Mouse (Mus musculus): ENCODE data around the gene Kiss1r.

Kiss1r gene

GRCm38 (mm10) chr10:79940749-79941148, 24.0 kb downstream of the Kiss1r start:
- DNase-seq (ENCODE audit: low read depth), result no peak

DNA sequence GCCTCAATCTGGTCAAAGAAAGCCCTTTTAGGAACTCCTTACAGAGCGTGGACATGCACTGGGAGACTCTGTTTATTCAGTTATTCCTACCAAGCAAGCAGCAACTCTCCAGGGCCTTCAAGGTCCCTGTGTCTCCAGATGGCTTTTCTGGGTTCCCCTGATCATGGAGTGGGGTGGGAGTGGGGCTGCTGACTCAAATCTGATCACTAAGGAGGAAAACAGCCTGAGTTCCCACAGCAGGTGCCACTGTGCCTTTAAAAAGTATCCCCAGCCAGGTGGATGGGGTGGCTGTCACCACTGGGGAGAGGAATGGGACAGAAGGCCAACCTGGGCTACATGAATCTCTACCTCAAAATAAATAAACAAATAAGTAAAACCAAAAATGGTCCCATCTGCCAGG, 26.2 kb downstream of the Kiss1r start:
- no peak for DNase-seq (ENCODE audit: low read depth)

GRCm38 (mm10) chr10:79943471-79943901, 26.7 kb downstream of the Kiss1r start:
- DNase-seq (ENCODE audit: low read depth), result no peak

DNA sequence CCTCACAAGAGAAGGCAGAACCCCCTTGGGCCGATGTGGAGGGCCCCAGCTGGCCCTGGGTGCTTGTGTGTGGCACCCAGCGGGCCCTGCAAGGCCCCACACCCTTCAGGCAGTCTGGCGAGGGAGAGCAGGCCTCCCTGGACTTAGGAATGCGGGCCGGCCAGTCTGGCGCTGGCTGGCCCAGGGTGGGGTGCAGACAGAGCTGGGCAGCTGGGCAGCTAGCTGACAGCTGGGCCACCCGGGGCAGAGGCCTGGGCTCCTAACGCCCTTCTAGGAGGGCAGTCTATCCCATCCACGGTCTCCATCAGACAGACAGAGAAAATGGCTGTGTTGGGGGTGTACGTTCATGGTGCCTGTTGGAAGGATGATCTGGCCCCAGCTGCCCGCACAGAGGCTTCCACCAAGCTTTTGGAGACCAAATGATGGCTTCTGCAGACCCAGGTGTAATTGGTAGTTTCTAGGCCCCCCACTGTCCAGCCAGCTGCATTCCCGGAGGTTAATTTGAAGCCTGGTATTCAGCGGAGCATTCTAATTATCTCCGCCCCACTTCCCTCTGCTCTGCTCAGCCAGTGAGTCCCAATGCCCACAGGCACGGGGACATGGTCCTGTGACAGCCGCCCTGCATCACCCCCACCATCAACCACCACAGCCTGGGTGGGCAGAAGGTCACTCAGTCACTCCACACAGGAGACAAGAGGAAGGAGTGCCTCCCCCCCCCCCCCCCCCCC, 28.9 kb downstream of the Kiss1r start:
- no peak for DNase-seq (ENCODE audit: low read depth)

DNA sequence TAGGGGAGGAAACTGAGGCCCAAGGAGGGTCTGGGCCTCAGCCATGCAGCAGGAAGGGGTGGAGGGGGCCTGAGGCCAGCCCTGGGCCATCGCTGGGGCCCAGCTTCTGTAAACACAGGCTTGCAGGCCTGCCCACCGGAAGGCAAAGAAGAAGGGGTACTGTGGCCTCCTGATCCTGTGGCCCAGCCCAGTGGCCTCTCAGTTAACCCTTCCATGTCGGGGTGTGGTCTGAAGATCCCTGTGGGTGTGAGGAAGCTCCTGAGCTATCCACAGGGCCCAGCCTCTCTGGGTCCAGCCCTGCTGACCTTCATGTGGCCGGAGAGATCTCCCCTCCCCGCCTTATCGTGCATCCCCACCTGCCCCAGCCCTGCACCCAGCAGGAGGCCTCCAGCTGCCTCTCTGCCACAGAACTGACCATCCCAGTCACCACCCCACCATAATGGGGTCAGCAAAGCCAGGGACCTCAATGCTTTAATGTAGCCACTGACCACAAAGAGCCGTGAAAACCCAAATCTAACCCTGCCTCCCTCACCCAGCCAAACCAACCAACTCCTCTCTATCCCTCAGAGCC, 30.1 kb downstream of the Kiss1r start:
- DNase-seq (ENCODE audit: low read depth), result no peak

GRCm38 (mm10) chr10:79947502-79947901, 30.7 kb downstream of the Kiss1r start:
- no peak for DNase-seq (ENCODE audit: low read depth)

DNA sequence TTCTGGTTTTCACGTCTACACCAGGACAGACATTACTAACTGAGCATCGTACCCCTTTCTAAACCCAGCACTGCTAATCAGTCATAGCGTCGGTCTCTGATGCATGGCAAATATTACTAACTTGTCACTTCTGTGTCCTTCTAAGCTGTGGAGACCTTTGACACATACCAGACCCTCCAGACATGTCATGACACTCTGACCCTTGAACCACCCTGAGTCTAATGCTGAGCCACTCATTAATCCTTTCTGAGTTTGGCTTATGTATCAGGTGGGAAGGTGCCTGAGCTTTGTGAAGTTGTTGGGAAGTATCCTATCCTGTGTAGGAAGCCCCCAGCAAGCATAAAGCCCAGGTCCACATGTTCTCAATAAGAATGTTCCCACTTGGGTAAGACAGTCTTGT, 33.1 kb downstream of the Kiss1r start:
- no peak for DNase-seq (ENCODE audit: low read depth)

DNA sequence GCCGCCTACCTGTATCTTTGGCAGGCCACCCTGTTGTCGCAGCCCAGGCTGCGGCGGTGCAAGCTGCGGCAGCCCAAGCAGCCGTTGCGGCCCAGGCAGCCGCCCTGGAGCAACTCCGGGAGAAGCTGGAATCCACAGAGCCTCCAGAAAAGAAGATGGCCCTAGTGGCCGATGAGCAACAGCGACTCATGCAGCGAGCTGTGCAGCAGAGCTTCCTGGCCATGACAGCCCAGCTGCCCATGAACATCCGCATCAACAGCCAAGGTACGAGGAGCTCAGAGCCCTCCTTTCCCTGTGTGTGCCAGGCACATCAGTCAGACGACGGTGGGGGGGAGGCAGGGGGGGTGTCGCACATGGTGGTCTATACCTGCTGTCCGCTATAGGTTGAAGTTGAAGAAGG, 33.9 kb downstream of the Kiss1r start:
- DNase-seq (ENCODE audit: low read depth), result no peak

- DNase-seq (ENCODE audit: low read depth), result peak; percentile 57
These were observed 37.2 kb downstream of the Kiss1r start for GRCm38 (mm10) chr10:79953946-79954345.

- no peak for DNase-seq (ENCODE audit: low read depth)
These were observed 38.9 kb downstream of the Kiss1r start for GRCm38 (mm10) chr10:79955691-79956090.

GRCm38 (mm10) chr10:79956643-79957154, 39.9 kb downstream of the Kiss1r start:
- no peak for DNase-seq (ENCODE audit: low read depth)

- peak; percentile 81 for DNase-seq (ENCODE audit: low read depth)
These were observed 41.5 kb downstream of the Kiss1r start for GRCm38 (mm10) chr10:79958140-79958816.

GRCm38 (mm10) chr10:79959412-79959811, 42.6 kb downstream of the Kiss1r start:
- peak; percentile 63 for DNase-seq (ENCODE audit: low read depth)

- DNase-seq (ENCODE audit: low read depth), result peak; percentile 100
These were observed 43.3 kb downstream of the Kiss1r start, which contains the start of gene Wdr18 for GRCm38 (mm10) chr10:79959847-79960601. Gene Wdr18 (plus strand): TSS chr10:79960152.

DNA sequence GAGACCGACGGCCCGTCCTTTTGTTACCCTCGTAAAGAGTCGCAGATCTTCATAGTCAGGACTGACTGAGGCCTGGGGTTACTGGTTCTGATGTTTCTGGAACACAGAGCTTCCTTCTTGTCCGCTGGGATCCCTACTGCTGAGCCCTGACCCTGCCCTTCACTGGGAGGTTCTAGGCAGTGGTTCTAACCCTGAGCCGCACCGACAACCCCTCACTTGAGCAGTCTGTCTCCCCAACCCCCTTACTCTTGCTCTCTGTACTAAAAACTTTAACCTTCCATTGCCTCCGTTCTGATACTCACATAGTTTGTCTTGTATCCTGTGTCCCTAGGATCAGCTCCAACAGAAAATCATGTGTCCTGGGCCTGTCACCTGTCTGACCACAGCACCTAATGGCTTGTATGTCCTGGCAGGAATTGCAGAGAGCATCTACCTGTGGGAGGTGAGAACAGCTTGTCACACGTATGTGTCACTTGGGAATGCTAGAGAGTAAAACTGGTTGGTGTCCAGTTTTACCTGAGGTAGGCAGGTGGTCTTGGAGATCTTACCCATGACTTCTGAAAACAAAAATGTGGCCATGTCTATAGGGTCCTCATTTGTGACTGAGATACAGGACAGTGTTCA, 44.0 kb downstream of the Kiss1r start:
- DNase-seq (ENCODE audit: low read depth), result no peak

DNA sequence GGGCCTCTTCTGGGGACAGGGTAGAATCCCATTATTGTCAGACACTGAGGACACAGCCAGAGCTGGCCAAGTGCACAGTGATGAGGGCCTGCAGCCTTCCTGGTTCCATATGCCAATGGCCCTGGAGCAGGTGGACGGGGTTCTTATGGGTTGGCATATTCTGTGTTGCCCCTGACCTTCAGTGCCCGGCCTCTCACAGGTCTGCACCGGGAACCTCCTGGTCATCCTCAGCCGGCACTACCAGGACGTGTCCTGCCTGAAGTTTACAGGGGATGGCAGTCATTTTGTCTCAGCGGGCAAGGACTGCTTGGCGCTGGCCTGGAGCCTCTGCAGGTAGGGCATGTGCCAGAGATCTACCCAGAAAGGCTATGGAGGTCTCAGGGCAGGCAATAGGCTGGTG, 48.0 kb downstream of the Kiss1r start:
- DNase-seq (ENCODE audit: low read depth), result no peak

GRCm38 (mm10) chr10:79965325-79965724, 48.6 kb downstream of the Kiss1r start:
- no peak for DNase-seq (ENCODE audit: low read depth)

DNA sequence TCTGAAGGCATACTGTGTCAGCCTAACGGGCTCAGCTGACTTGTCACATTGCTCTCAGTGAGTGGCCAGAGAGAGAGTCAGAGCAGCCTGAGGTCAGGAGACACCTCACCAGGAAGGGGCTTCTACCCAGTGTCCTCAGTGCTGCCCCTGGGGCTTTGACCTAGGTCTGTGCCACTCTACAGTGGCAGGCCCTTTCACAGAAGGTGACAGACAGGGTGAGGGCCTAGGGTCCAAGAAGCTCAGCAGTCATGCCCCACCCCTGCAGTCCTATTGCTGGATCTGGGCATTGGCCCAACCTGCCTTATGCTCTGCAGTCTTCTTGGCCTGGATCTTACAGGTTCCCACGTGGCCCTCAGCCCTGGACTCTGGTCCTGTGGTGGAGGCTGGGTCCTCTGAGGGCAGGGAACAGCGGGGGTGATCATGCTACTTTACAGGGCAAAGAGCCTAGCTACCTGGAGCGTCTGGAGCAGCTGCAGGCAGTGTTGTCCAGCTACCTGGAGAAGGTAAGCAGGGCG, 50.2 kb downstream of the Kiss1r start:
- DNase-seq (ENCODE audit: low read depth), result no peak

GRCm38 (mm10) chr10:79968181-79968580, 51.4 kb downstream of the Kiss1r start:
- DNase-seq (ENCODE audit: low read depth), result no peak

DNA sequence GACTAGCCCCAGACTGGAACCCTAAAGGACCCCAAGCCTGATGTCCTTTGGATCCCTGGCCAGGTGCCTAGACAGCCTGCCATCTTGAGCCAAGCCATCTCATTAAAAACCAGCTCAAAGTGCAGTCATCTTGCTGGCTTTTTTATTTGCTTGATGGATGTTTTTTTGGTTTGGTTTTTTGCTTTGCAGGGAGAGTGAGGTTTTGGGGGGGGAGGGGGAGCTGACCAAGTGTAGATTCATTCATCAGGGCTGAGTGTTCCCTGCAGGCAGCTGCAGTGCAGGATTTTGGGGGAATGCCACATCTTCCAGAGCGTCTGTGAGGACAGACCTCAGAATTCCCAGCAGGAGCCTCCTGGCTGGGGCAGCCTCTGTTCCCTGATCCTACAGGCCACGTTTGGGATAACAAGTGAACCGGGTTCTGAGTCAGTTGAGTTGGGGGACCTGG, 52.4 kb downstream of the Kiss1r start:
- DNase-seq (ENCODE audit: low read depth), result no peak

GRCm38 (mm10) chr10:79970415-79971182, 53.8 kb downstream of the Kiss1r start, which contains the start of gene Grin3b:
Gene Grin3b (plus strand): TSS chr10:79970715.
- DNase-seq (ENCODE audit: low read depth), result no peak
